ENCODE assay signal across 11 mouse cellular contexts in the genomic region with DNA sequence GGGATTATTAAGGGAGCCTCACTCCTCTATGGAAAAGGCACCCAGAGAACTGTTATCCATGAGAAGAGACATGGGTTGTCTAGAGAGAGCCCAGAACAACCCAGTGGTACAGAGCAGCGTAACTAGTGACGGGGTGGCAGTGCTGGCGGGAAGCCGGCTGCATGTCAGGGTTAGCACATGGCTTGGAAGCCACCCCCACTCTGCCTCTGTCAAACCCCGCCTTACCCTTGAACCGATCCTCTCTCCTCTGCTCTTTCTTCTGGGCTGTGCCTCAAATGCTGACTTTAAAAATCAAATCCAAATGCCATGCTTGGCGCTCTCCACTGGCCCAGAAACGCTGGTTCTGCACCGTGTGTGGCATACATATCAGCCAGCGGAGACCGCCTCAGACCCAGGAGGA.
DNase-seq lines count a peak whose midpoint lies in the region; ATAC-seq lines count a peak whose summit lies in the region.
"Had no signal": no experiment of that assay in that cellular context is flagged by ENCODE, and none has a peak within 500 bp of the region (broad histone marks: within the 10 kb centered on the region; RNA-seq: fewer than 3 reads in every experiment).

No protein-coding gene starts in this region.

- WGBS in hindbrain, embryonic 12.5 days, result 73% methylated on average over 11 of the region's 11 CpGs
- WGBS in midbrain, embryonic 12.5 days, result 86% methylated on average over 11 of the region's 11 CpGs

- peak; percentile 19; the same call in 1 of the 2 replicates for ATAC-seq in common myeloid progenitor, adult 5-6 weeks (replicated peaks; ENCODE audit: low read depth, poor library complexity, severe bottlenecking)
- ATAC-seq in hindbrain, embryonic 12.5 days (ENCODE audit: low FRiP score), result no peak
- ATAC-seq in midbrain, embryonic 12.5 days (ENCODE audit: low FRiP score, low read depth), result no peak

- H3K27ac ChIP-seq in hindbrain, embryonic 12.5 days, result peak overlapping the region; percentile 91
- H3K27ac ChIP-seq in midbrain, embryonic 12.5 days (replicated peaks), result peak overlapping the region; percentile 91

- no peaks in the 10 kb centered on the region for H3K36me3 ChIP-seq in hindbrain, embryonic 12.5 days
- H3K36me3 ChIP-seq in midbrain, embryonic 12.5 days, result no peaks in the 10 kb centered on the region

- no peak overlapping the region for H3K4me2 ChIP-seq in hindbrain, embryonic 12.5 days (replicated peaks)
- no peak overlapping the region for H3K4me2 ChIP-seq in midbrain, embryonic 12.5 days (replicated peaks)

- no peaks in the 10 kb centered on the region for H3K9me3 ChIP-seq in hindbrain, embryonic 12.5 days (replicated peaks)
- H3K9me3 ChIP-seq in midbrain, embryonic 12.5 days, result no peaks in the 10 kb centered on the region

- peaks cover 33% of the 10 kb centered on the region for H3K4me1 ChIP-seq in hindbrain, embryonic 12.5 days
- peaks cover 40% of the 10 kb centered on the region for H3K4me1 ChIP-seq in midbrain, embryonic 12.5 days

- peak; percentile 56 to 80 for DNase-seq in adrenal gland, adult (ENCODE audit: inconsistent age in 2 of 2, low spot score in 1 of 2)
- no peak for DNase-seq in adrenal gland, postnatal 4 days (ENCODE audit: low spot score in 2 of 2)
- no peak for DNase-seq in layer of hippocampus, postnatal 25 days (ENCODE audit: extremely low spot score in 1 of 2, low spot score in 1 of 2)
- DNase-seq in cerebellum, adult 9-10 months, result no peak
- no peak for DNase-seq in T-cell, adult 2 months (ENCODE audit: low spot score)
- DNase-seq: heart, postnatal 10 days; kidney, adult 9 months; liver had no signal

- H3K4me3 ChIP-seq in hindbrain, embryonic 12.5 days, result no peak overlapping the region
- H3K4me3 ChIP-seq in midbrain, embryonic 12.5 days, result no peak overlapping the region

- 0 out of 2 replicates have a peak overlapping the region, but pooled peaks have one; percentile 8 for H3K9ac ChIP-seq in hindbrain, embryonic 12.5 days
- H3K9ac ChIP-seq in midbrain, embryonic 12.5 days (replicated peaks), result no peak overlapping the region

- no peaks in the 10 kb centered on the region for H3K27me3 ChIP-seq in hindbrain, embryonic 12.5 days
- peaks cover 9% of the 10 kb centered on the region; the same call in 1 of the 2 replicates for H3K27me3 ChIP-seq in midbrain, embryonic 12.5 days

Comparison
In these comparisons a context has a peak if more than half of its experiments do, and no peak if none do; other contexts are left out.
1. DNase-seq: peak in adrenal gland, adult (2 of 2); none in adrenal gland, postnatal 4 days (0 of 2), layer of hippocampus, postnatal 25 days (0 of 2), cerebellum, adult 9-10 months (single experiment) and T-cell, adult 2 months (single experiment).